ENCODE assay signal across 18 mouse cellular contexts in the genomic region with DNA sequence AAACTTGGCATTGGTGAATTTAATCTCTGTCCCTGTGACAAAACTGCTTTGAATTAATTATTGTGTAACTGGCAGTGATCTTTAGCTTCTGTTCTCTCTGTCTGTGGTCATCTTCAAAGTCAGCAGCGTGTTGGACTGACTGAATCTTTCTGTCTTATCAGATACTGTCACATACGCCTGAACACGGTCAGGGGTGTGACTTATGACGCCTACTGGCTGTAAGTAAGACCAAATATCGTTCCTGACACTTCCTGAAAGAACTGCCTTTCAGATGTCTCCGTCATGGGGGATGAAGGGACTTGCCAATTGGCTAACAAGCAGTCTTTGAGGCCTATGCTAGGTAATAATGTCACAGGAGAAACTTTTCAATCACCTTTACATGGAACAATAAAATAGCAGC.
DNase-seq lines count a peak whose midpoint lies in the region; ATAC-seq and TF ChIP-seq lines count a peak whose summit lies in the region.
"Had no signal": no experiment of that assay in that cellular context is flagged by ENCODE, and none has a peak within 500 bp of the region (broad histone marks: within the 10 kb centered on the region; RNA-seq: fewer than 3 reads in every experiment).

No protein-coding gene starts in this region.

- no peak overlapping the region for H3K9ac ChIP-seq in stomach, postnatal 0 days (ENCODE audit: low read length)
- H3K9ac ChIP-seq: embryonic facial prominence, embryonic 13.5 days; hindbrain, embryonic 14.5 days; limb, embryonic 15.5 days had no signal

- no peak overlapping the region for H3K4me3 ChIP-seq in stomach, postnatal 0 days (ENCODE audit: low read depth, low read length)
- H3K4me3 ChIP-seq: embryonic facial prominence, embryonic 13.5 days; heart, adult 2 months; limb, embryonic 15.5 days; midbrain, embryonic 10.5 days had no signal

- no peak for TF ChIP-seq EP300 in stomach, postnatal 0 days (optimal IDR thresholded peaks at IDR 0.05)

- H3K4me2 ChIP-seq in stomach, postnatal 0 days (replicated peaks; ENCODE audit: low read depth): no peak overlapping the region
- H3K4me2 ChIP-seq: embryonic facial prominence, embryonic 13.5 days; hindbrain, embryonic 14.5 days; limb, embryonic 15.5 days had no signal

- WGBS in stomach, postnatal 0 days: 51% methylated on average over 6 of the region's 6 CpGs

- no peak for TF ChIP-seq CTCF in stomach, postnatal 0 days (IDR thresholded peaks at IDR 0.05; ENCODE audit: low read depth)

- no peaks in the 10 kb centered on the region for H3K36me3 ChIP-seq in stomach, postnatal 0 days (ENCODE audit: control insufficient read depth, insufficient read depth, low read length)
- H3K36me3 ChIP-seq: embryonic facial prominence, embryonic 13.5 days; limb, embryonic 15.5 days; midbrain, embryonic 10.5 days had no signal

- H3K9me3 ChIP-seq in stomach, postnatal 0 days (ENCODE audit: control insufficient read depth, low read length): no peaks in the 10 kb centered on the region
- H3K9me3 ChIP-seq: embryonic facial prominence, embryonic 13.5 days; limb, embryonic 15.5 days; midbrain, embryonic 10.5 days had no signal

- H3K27ac ChIP-seq in stomach, postnatal 0 days (replicated peaks): no peak overlapping the region
- H3K27ac ChIP-seq: embryonic facial prominence, embryonic 13.5 days; heart, adult 2 months; hindbrain, embryonic 14.5 days; limb, embryonic 15.5 days; midbrain, embryonic 10.5 days had no signal

- DNase-seq in left cerebral cortex, postnatal 4 days: peak; percentile 63
- DNase-seq in left cerebral cortex, postnatal 14 days (ENCODE audit: low spot score in 2 of 2): no peak
- DNase-seq in cerebellum, adult 18-20 months: peak; percentile 27 to 36
- DNase-seq in cerebellum, postnatal 14 days: peak; percentile 80 to 89
- no peak for DNase-seq in stomach, postnatal 0 days (ENCODE audit: low spot score)
- no peak for DNase-seq in left cerebral cortex, adult 9 months (ENCODE audit: low spot score in 2 of 2)
- DNase-seq: adrenal gland, postnatal 10 days; embryo, embryonic 11 days; gastrocnemius, postnatal 25 days; heart, adult 2 months; kidney, postnatal 4 days had no signal

- intact Hi-C loops in left cerebral cortex, postnatal 4 days (cut with DNase I): no loop called here
- intact Hi-C loops in left cerebral cortex, postnatal 14 days (cut with DNase I): no loop called here

- no peaks in the 10 kb centered on the region for H3K27me3 ChIP-seq in stomach, postnatal 0 days (ENCODE audit: control insufficient read depth, insufficient read depth, low read length)
- H3K27me3 ChIP-seq: embryonic facial prominence, embryonic 13.5 days; limb, embryonic 15.5 days had no signal

- ATAC-seq in cerebellum, adult (ENCODE audit: insufficient number of reproducible peaks, low FRiP score, low TSS enrichment): peak; percentile 88
- no peak for ATAC-seq in inflammation-experienced regulatory T-cells, adult 6 months
- no peak for ATAC-seq in stomach, postnatal 0 days (ENCODE audit: low FRiP score, low TSS enrichment)
- ATAC-seq: intestine, embryonic 16.5 days had no signal

- no peaks in the 10 kb centered on the region for H3K4me1 ChIP-seq in stomach, postnatal 0 days (replicated peaks; ENCODE audit: control insufficient read depth, insufficient read depth)
- H3K4me1 ChIP-seq: embryonic facial prominence, embryonic 13.5 days; limb, embryonic 15.5 days; midbrain, embryonic 10.5 days had no signal

Comparison
In these comparisons a context has a peak if more than half of its experiments do, and no peak if none do; other contexts are left out.
1. DNase-seq: peak in left cerebral cortex, postnatal 4 days (single experiment), cerebellum, adult 18-20 months (2 of 2) and cerebellum, postnatal 14 days (2 of 2); none in left cerebral cortex, postnatal 14 days (0 of 2), stomach, postnatal 0 days (single experiment) and left cerebral cortex, adult 9 months (0 of 2).